Mouse (Mus musculus) liver, embryonic 11.5 days (tissue): ENCODE measurements around the gene Cwc22. TPM values are rescaled to one million over a fixed set of nuclear protein-coding genes. Genes with fewer than 3 reads are reported as not detected.

ENCODE experiments used
- ATAC-seq: fragments of 200-750 bp; cut with Nextera tagmentation; replicated peaks from 2 replicates; pipeline ENCODE4 v1.8.0; 2017; ENCODE audit warnings: moderate number of reproducible peaks, mild to moderate bottlenecking, moderate TSS enrichment, moderate library complexity; ENCODE audit not compliant: low FRiP score
- DNase-seq: peaks from one replicate; pipeline ENCODE4 v3.0.0-alpha.2; 2017; ENCODE audit warnings: low spot score
- H3K27ac ChIP-seq: fragments of 300-500 bp; sonication (generic); 2 replicates; pipeline ENCODE4 v1.5.1; 2014; ENCODE audit warnings: mild to moderate bottlenecking, low read depth, low read length, control low read depth
- H3K27me3 ChIP-seq: fragments of 300-500 bp; sonication (generic); replicated peaks from 2 replicates; pipeline ENCODE4 v1.6.1; 2014; ENCODE audit warnings: low read length, mixed read lengths; ENCODE audit not compliant: control insufficient read depth, insufficient read depth
- H3K36me3 ChIP-seq: fragments of 300-500 bp; sonication (generic); 2 replicates; pipeline ENCODE4 v1.6.1; 2014; ENCODE audit warnings: mild to moderate bottlenecking, low read length, moderate library complexity, mixed read lengths; ENCODE audit not compliant: control insufficient read depth, insufficient read depth
- H3K4me1 ChIP-seq: fragments of 300-500 bp; sonication (generic); replicated peaks from 2 replicates; pipeline ENCODE4 v1.6.1; 2014; ENCODE audit warnings: low read length, mixed read lengths; ENCODE audit not compliant: control insufficient read depth, insufficient read depth
- H3K4me2 ChIP-seq: fragments of 300-500 bp; sonication (generic); 2 replicates; pipeline ENCODE4 v1.6.1; 2014; ENCODE audit warnings: mild to moderate bottlenecking, control low read depth, moderate library complexity
- H3K4me3 ChIP-seq: fragments of 300-500 bp; sonication (generic); 2 replicates; pipeline ENCODE4 v1.5.1; 2014; ENCODE audit warnings: low read depth, low read length, control low read depth
- H3K9ac ChIP-seq: fragments of 300-500 bp; sonication (generic); 2 replicates; pipeline ENCODE4 v1.6.1; 2014; ENCODE audit warnings: low read depth, low read length, control low read depth
- H3K9me3 ChIP-seq: fragments of 300-500 bp; sonication (generic); 2 replicates; pipeline ENCODE4 v1.6.1; 2016; ENCODE audit warnings: low read length, inconsistent platforms, mixed read lengths; ENCODE audit not compliant: control insufficient read depth
- WGBS: fragments of 180-500 bp; shearing (Covaris S2); extraction: QIAGEN DNeasy Blood & Tissue Kit; methylation state at CpG from one replicate; pipeline ENCODE4 v1.1.7; 2014; 5-methylcytosine and 5-hydroxymethylcytosine counted together
- polyA plus RNA-seq: library from polyadenylated mRNA; unstranded; fragments of >200 nt; fragmentation: Nextera tagmentation; extraction: Ambion mirVana; gene quantifications from 2 replicates; pipeline ENCODE4 v1.2.1, GENCODE M21; 2014

Cwc22 gene
- polyA plus RNA-seq, 1 experiment from 2014 or later = 35.1 TPM

DNA sequence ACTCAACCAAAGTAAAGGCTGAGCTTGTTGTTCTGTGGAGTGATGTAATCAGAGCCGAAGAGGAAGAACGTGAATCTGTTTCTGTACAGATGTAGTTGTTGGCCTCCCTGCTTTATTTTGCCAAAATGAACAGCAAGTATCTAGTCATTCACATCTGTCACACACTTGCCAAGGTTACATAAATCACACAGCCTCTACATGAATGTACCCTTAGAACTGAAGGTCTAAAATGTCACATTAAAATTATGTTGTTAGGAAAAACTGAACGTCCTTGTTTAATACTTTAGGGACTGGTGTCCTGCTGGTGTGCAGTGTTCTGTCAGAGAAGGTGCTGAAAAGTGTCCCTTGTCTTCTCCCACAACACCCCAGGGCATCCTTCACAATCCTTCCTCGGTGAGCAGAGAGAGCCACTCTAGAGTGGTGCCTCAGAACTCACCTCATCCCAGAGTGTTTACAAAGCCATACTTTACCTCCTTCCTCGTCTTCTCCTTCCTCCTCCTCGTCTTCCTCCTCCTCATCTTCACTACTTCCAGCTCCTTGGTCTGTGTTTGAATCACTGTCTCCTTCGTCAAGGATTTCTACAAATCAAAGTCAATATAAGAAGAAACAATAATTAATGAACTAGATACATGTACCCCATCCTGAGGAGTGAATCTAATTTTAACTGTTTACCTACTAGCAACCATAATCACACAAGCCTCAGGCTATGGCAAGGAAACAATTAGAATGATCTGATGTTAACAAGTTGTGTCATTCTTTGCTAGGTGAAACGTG is 29.4 kb downstream of the Cwc22 start:
- no peaks in the 10 kb centered on the region for H3K4me1 ChIP-seq
- no peak overlapping the region for H3K4me2 ChIP-seq
- H3K9me3 ChIP-seq = no peaks in the 10 kb centered on the region
- H3K9ac ChIP-seq = no peak overlapping the region
- DNase-seq = no peak
- no peaks in the 10 kb centered on the region for H3K27me3 ChIP-seq
- H3K36me3 ChIP-seq = peaks cover 19% of the 10 kb centered on the region; the same call in 1 of the 2 replicates
- ATAC-seq = no peak
- 88% methylated on average over 8 of the region's 8 CpGs for WGBS
- no peak overlapping the region for H3K27ac ChIP-seq
- no peak overlapping the region for H3K4me3 ChIP-seq

DNA sequence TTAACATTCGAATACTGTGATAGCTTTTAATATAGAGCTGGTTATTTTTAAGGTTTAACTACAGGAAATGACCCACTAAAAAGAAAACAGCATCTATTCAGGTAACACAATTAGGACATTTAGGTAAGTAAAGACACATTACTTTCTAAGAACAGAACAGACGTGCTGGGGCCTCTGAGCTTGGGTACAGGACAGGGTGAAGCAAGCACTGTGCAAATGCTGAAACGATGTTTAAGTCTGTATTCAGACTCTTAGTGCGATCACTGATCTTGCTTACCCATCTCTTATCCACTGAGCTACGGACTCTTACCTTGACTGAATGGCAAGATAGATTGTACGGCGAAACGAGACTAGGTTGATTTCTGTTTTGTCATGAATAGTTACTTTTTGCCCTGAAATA is 31.0 kb downstream of the Cwc22 start:
- Histone ChIP-seq H3K27me3 (no peaks in the 10 kb centered on the region), H3K4me2 (no peak overlapping the region), H3K27ac (no peak overlapping the region), H3K4me1 (no peaks in the 10 kb centered on the region), H3K36me3 (peaks cover 16% of the 10 kb centered on the region; the same call in 1 of the 2 replicates), H3K9ac (no peak overlapping the region), H3K9me3 (no peaks in the 10 kb centered on the region), H3K4me3 (no peak overlapping the region)
- ATAC-seq = no peak
- DNase-seq = no peak
- 94% methylated on average over 8 of the region's 8 CpGs for WGBS

DNA sequence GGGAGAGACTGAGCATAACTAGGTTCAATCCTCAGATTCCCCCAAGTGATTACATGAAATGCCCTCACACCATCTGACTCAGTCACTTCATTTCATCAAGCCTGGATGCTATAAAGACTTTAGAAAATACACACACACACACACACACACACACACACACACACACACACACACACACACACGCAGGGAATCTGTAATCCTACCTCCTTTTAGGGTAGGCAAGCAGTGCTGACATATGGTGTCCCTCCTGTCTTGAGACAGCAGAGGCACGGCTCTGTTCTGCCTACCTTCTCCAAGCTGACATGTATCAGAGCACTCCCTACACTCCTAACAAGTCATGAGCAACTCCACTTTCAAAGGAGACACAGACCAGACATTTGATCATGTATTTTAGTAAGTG is 32.5 kb downstream of the Cwc22 start:
- peaks cover 15% of the 10 kb centered on the region; the same call in 1 of the 2 replicates for H3K36me3 ChIP-seq
- 87% methylated on average over 2 of the region's 2 CpGs for WGBS
- no peak overlapping the region for H3K4me2 ChIP-seq
- no peak overlapping the region for H3K9ac ChIP-seq
- H3K9me3 ChIP-seq = no peaks in the 10 kb centered on the region
- no peak overlapping the region for H3K4me3 ChIP-seq
- no peaks in the 10 kb centered on the region for H3K27me3 ChIP-seq
- no peaks in the 10 kb centered on the region for H3K4me1 ChIP-seq
- no peak overlapping the region for H3K27ac ChIP-seq
- ATAC-seq (no peak), DNase-seq (no peak)

DNA sequence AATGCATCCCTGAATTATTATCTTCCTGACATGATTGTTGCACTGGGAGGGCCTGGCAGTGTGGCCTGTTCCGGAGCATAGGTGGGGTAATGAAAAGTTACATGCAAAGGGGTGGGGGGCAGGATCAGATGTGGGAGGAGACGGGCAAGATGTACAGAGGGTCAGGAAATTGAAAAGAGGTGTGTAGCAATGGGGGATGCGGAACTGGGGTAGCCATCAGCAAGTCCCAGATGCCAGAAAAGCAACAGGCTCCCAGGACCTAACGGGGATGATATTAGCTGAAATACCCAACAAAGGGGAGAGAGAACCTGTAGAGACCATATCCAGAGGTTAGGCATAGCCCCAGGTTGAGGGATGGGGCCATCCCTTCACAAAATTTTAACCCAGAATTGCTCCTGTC is 34.0 kb downstream of the Cwc22 start:
- ATAC-seq (no peak), DNase-seq (no peak)
- H3K27ac ChIP-seq = no peak overlapping the region
- H3K36me3 ChIP-seq = peaks cover 14% of the 10 kb centered on the region; the same call in 1 of the 2 replicates
- no peaks in the 10 kb centered on the region for H3K9me3 ChIP-seq
- H3K27me3 ChIP-seq = no peaks in the 10 kb centered on the region
- 91% methylated on average over 4 of the region's 4 CpGs for WGBS
- H3K4me3 ChIP-seq = no peak overlapping the region
- H3K4me2 ChIP-seq = no peak overlapping the region
- no peaks in the 10 kb centered on the region for H3K4me1 ChIP-seq
- H3K9ac ChIP-seq = no peak overlapping the region

DNA sequence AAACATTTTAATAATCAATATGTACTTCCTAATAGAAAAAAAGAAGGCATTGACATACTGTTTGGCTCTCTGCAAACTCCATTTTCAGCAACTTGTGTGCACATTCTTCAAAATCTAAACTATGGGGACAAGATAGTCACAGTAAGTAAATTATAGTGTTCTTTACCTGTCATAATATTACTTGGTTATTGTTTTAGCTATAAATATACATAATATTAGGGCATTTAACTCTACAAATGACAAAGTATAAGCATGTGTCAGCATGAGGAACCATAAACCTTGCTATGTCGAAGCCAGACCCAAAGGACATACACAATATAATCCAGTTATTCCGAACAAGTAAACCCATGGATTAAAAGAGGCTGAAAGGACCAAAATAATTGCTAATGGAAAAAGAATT is 34.7 kb downstream of the Cwc22 start:
- H3K27me3 ChIP-seq = no peaks in the 10 kb centered on the region
- H3K4me3 ChIP-seq = no peak overlapping the region
- H3K9ac ChIP-seq = no peak overlapping the region
- H3K9me3 ChIP-seq = no peaks in the 10 kb centered on the region
- H3K27ac ChIP-seq = no peak overlapping the region
- 86% methylated on average over 2 of the region's 2 CpGs for WGBS
- peaks cover 11% of the 10 kb centered on the region; the same call in 1 of the 2 replicates for H3K36me3 ChIP-seq
- no peaks in the 10 kb centered on the region for H3K4me1 ChIP-seq
- H3K4me2 ChIP-seq = no peak overlapping the region
- no peak for DNase-seq
- no peak for ATAC-seq

DNA sequence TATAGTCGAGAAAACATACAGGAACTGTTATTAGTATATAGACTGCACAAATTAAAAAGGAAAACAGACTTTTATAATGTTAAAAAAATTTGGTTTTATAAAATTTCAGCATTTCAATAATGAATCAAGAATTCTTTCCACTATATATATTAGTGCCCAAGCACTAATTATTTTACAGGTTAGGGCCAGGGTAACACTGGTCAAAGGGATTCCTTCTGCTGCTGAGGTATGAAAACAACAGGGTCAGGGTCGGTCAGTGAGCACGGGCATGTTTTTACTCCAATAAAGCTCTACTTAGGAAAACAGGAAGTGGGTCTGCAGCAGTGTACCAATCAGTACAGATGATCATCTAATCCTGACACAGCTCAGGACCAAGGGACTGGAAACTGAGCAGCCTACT is 36.0 kb downstream of the Cwc22 start:
- H3K9ac ChIP-seq = no peak overlapping the region
- H3K36me3 ChIP-seq = peaks cover 12% of the 10 kb centered on the region; the same call in 1 of the 2 replicates
- H3K4me3 ChIP-seq = no peak overlapping the region
- H3K4me1 ChIP-seq = no peaks in the 10 kb centered on the region
- no peak overlapping the region for H3K27ac ChIP-seq
- 80% methylated on average over 3 of the region's 3 CpGs for WGBS
- no peaks in the 10 kb centered on the region for H3K27me3 ChIP-seq
- no peak overlapping the region for H3K4me2 ChIP-seq
- no peak for DNase-seq
- no peak for ATAC-seq
- no peaks in the 10 kb centered on the region for H3K9me3 ChIP-seq

DNA sequence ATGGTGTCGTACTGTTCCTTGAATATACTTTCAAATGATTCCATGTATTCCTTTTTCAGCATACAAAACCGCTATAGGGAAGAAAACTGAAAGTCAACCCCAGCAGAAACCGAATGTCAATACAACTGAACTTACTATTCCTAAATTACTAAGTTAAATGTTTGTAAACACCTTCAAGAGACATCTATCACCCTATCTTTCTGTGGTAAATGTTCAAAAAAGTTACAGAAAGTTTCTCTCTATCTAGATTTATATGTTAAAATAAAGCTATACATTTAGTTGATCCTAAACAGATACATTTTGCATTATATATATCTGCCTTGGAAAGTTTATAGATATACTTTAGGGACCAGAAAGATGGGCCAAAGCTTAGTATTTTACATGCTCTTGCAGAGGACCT is 39.0 kb downstream of the Cwc22 start:
- no peaks in the 10 kb centered on the region for H3K27me3 ChIP-seq
- H3K9ac ChIP-seq = no peak overlapping the region
- peaks cover 20% of the 10 kb centered on the region for H3K36me3 ChIP-seq
- H3K27ac ChIP-seq = no peak overlapping the region
- H3K9me3 ChIP-seq = no peaks in the 10 kb centered on the region
- H3K4me3 ChIP-seq = no peak overlapping the region
- WGBS = 100% methylated on average over 3 of the region's 3 CpGs
- DNase-seq (no peak), ATAC-seq (no peak)
- H3K4me1 ChIP-seq = no peaks in the 10 kb centered on the region
- no peak overlapping the region for H3K4me2 ChIP-seq

DNA sequence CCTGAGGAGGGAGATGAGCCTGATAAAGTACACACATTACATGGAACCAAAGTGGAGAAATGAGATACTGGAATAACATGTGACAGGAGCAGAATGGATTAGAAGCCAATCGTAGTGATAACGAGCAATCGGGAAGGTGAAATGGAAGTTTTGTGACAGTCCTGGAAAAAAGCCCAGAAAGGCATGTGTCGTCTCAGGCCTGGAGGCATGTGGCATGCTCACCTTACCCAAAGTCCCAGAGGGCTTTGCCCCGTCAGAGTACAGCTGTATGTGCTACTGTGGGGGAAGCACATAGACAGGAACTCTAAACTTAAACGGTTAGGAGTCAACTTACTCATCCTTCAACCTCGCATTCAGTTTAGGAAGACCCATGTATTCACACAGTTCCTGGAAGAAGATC is 41.2 kb downstream of the Cwc22 start:
- ATAC-seq (no peak), DNase-seq (no peak)
- H3K9ac ChIP-seq = no peak overlapping the region
- H3K9me3 ChIP-seq = no peaks in the 10 kb centered on the region
- H3K4me2 ChIP-seq = no peak overlapping the region
- H3K36me3 ChIP-seq = peaks cover 24% of the 10 kb centered on the region
- no peak overlapping the region for H3K4me3 ChIP-seq
- H3K4me1 ChIP-seq = no peaks in the 10 kb centered on the region
- WGBS = 88% methylated on average over 7 of the region's 7 CpGs
- no peaks in the 10 kb centered on the region for H3K27me3 ChIP-seq
- no peak overlapping the region for H3K27ac ChIP-seq

DNA sequence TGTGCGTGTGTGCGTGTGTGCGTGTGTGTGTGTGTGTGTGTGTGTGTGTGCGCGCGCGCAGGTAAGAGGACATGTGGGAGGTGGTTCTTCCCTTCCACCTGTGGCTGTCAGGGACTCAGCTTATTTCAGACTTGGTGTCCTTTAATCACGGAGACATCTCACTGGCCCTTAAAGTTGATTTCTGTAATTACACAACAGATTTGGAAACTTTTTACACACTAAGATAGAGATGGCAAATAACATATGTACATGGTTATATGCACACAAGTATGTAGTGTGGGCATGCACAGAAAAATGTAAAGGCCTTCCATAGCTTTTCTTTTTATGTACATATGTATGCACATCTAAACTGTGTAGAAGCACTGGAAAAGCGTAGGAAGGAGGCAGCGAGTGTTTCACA is 41.7 kb downstream of the Cwc22 start:
- WGBS = 93% methylated on average over 10 of the region's 10 CpGs
- Histone ChIP-seq H3K4me2 (no peak overlapping the region), H3K27ac (no peak overlapping the region), H3K4me1 (no peaks in the 10 kb centered on the region), H3K9ac (no peak overlapping the region), H3K36me3 (peaks cover 25% of the 10 kb centered on the region), H3K27me3 (no peaks in the 10 kb centered on the region), H3K9me3 (no peaks in the 10 kb centered on the region), H3K4me3 (no peak overlapping the region)
- ATAC-seq = no peak
- no peak for DNase-seq
